ENCODE assay signal across 8 mouse cellular contexts in genomic region chr7:130264616-130265318, GRCm38 (mm10).
DNase-seq lines count a peak whose midpoint lies in the region; ATAC-seq and TF ChIP-seq lines count a peak whose summit lies in the region.

No protein-coding gene starts in this region.

- DNase-seq in cerebellum, adult 2 months = peak; percentile 21 to 33
- no peak for DNase-seq in cerebellum, adult 11-12 months
- peak; percentile 82 for DNase-seq in heart, embryonic 10.5 days (ENCODE audit: low spot score)
- DNase-seq in spleen, postnatal 10 days (ENCODE audit: low spot score in 2 of 2) = no peak

- peaks cover 4% of the 10 kb centered on the region; the same call in 1 of the 2 replicates for H3K36me3 ChIP-seq in heart, embryonic 10.5 days
- peaks cover 5% of the 10 kb centered on the region; the same call in 1 of the 2 replicates for H3K36me3 ChIP-seq in kidney, embryonic 16.5 days (ENCODE audit: insufficient read depth, low read length)
- H3K36me3 ChIP-seq in liver, embryonic 16.5 days (ENCODE audit: control insufficient read depth, insufficient read depth) = no peaks in the 10 kb centered on the region
- H3K36me3 ChIP-seq in neural tube, embryonic 15.5 days = no peaks in the 10 kb centered on the region

- peaks cover 2% of the 10 kb centered on the region; the same call in 1 of the 2 replicates for H3K27me3 ChIP-seq in cerebellum, adult 2 months (ENCODE audit: control insufficient read depth, insufficient read depth, low read length)
- H3K27me3 ChIP-seq in heart, embryonic 10.5 days (ENCODE audit: insufficient read depth, poor library complexity, severe bottlenecking) = peaks cover 6% of the 10 kb centered on the region; the same call in 1 of the 2 replicates
- no peaks in the 10 kb centered on the region for H3K27me3 ChIP-seq in kidney, embryonic 16.5 days (ENCODE audit: insufficient read depth, low read length)
- H3K27me3 ChIP-seq in liver, embryonic 16.5 days (ENCODE audit: control insufficient read depth, insufficient read depth, low read depth, low read length) = peaks cover 35% of the 10 kb centered on the region
- no peaks in the 10 kb centered on the region for H3K27me3 ChIP-seq in neural tube, embryonic 15.5 days (replicated peaks)

- ATAC-seq in kidney, embryonic 16.5 days (ENCODE audit: low FRiP score, low TSS enrichment) = peak; percentile 32; the same call in 1 of the 2 replicates
- peak; percentile 28; the same call in 1 of the 2 replicates for ATAC-seq in liver, embryonic 16.5 days (ENCODE audit: low read depth)
- peak; percentile 65; the same call in 1 of the 2 replicates for ATAC-seq in neural tube, embryonic 15.5 days (ENCODE audit: low FRiP score)

- no peak for TF ChIP-seq CTCF in cerebellum, adult 2 months (IDR thresholded peaks at IDR 0.05; ENCODE audit: borderline replicate concordance, insufficient read depth, low read depth, low read length)

- H3K9me3 ChIP-seq in heart, embryonic 10.5 days = no peaks in the 10 kb centered on the region
- no peaks in the 10 kb centered on the region for H3K9me3 ChIP-seq in kidney, embryonic 16.5 days (ENCODE audit: low read length)
- H3K9me3 ChIP-seq in liver, embryonic 16.5 days (replicated peaks; ENCODE audit: control insufficient read depth, low read length) = no peaks in the 10 kb centered on the region
- H3K9me3 ChIP-seq in neural tube, embryonic 15.5 days (replicated peaks) = no peaks in the 10 kb centered on the region

- H3K4me3 ChIP-seq in cerebellum, adult 2 months (replicated peaks; ENCODE audit: insufficient read depth, low read depth, low read length) = peak overlapping the region; percentile 36
- H3K4me3 ChIP-seq in brown adipose tissue, adult 24 weeks (ENCODE audit: insufficient read depth, low read depth, low read length) = peak overlapping the region; percentile 66
- H3K4me3 ChIP-seq in heart, embryonic 10.5 days = peak overlapping the region; percentile 76
- peak overlapping the region; percentile 92 for H3K4me3 ChIP-seq in kidney, embryonic 16.5 days (ENCODE audit: low read length)
- peak overlapping the region; percentile 60 for H3K4me3 ChIP-seq in liver, embryonic 16.5 days (ENCODE audit: low read depth, low read length)
- peak overlapping the region; percentile 70 for H3K4me3 ChIP-seq in neural tube, embryonic 15.5 days (replicated peaks)

- H3K4me1 ChIP-seq in cerebellum, adult 2 months (ENCODE audit: control insufficient read depth, insufficient read depth, low read length) = no peaks in the 10 kb centered on the region; the same call in 1 of the 2 replicates
- no peaks in the 10 kb centered on the region for H3K4me1 ChIP-seq in brown adipose tissue, adult 24 weeks (ENCODE audit: control insufficient read depth, insufficient read depth, insufficient read length, low read length)
- H3K4me1 ChIP-seq in heart, embryonic 10.5 days = peaks cover 55% of the 10 kb centered on the region
- H3K4me1 ChIP-seq in kidney, embryonic 16.5 days (ENCODE audit: insufficient read depth, low read length) = peaks cover 59% of the 10 kb centered on the region
- no peaks in the 10 kb centered on the region for H3K4me1 ChIP-seq in liver, embryonic 16.5 days (ENCODE audit: control insufficient read depth, low read depth, low read length)
- H3K4me1 ChIP-seq in neural tube, embryonic 15.5 days = peaks cover 78% of the 10 kb centered on the region

- TF ChIP-seq POLR2A in cerebellum, adult 2 months (IDR thresholded peaks at IDR 0.05; ENCODE audit: borderline replicate concordance, insufficient read depth, low read length) = no peak

- H3K27ac ChIP-seq in cerebellum, adult 2 months (ENCODE audit: insufficient read depth, low read length) = peak overlapping the region; percentile 7; the same call in 1 of the 2 replicates
- H3K27ac ChIP-seq in brown adipose tissue, adult 24 weeks (replicated peaks; ENCODE audit: low read depth, low read length) = no peak overlapping the region
- H3K27ac ChIP-seq in heart, embryonic 10.5 days = peak overlapping the region; percentile 89
- peak overlapping the region; percentile 95 for H3K27ac ChIP-seq in kidney, embryonic 16.5 days (ENCODE audit: low read length)
- no peak overlapping the region for H3K27ac ChIP-seq in liver, embryonic 16.5 days (ENCODE audit: low read length)
- peak overlapping the region; percentile 82 for H3K27ac ChIP-seq in neural tube, embryonic 15.5 days (replicated peaks)

- WGBS in cerebellum, adult 2 months = 1% methylated on average over 41 of the region's 41 CpGs
- WGBS in heart, embryonic 10.5 days = under 1% methylated on average over 41 of the region's 41 CpGs
- WGBS in kidney, embryonic 16.5 days = under 1% methylated on average over 40 of the region's 41 CpGs
- WGBS in liver, embryonic 16.5 days (ENCODE audit: insufficient replicate concordance) = under 1% methylated on average over 41 of the region's 41 CpGs
- whole genome bisulfite sequencing in neural tube, embryonic 15.5 days = under 1% methylated on average over 41 of the region's 41 CpGs

- peak overlapping the region; percentile 75 for H3K9ac ChIP-seq in kidney, embryonic 16.5 days (replicated peaks; ENCODE audit: low read length)
- peak overlapping the region; percentile 40 for H3K9ac ChIP-seq in liver, embryonic 16.5 days (ENCODE audit: low read depth, low read length)
- H3K9ac ChIP-seq in neural tube, embryonic 15.5 days (replicated peaks) = peak overlapping the region; percentile 77

- peak overlapping the region; percentile 83 for H3K4me2 ChIP-seq in kidney, embryonic 16.5 days (replicated peaks; ENCODE audit: low read depth, low read length)
- H3K4me2 ChIP-seq in liver, embryonic 16.5 days (ENCODE audit: low read depth, low read length) = peak overlapping the region; percentile 50
- H3K4me2 ChIP-seq in neural tube, embryonic 15.5 days = peak overlapping the region; percentile 97

Comparison
In these comparisons a context has a peak if more than half of its experiments do, and no peak if none do; other contexts are left out.
1. DNase-seq: peak in cerebellum, adult 2 months (2 of 2) and heart, embryonic 10.5 days (single experiment); none in cerebellum, adult 11-12 months (single experiment) and spleen, postnatal 10 days (0 of 2).
2. H3K27ac ChIP-seq: peak in cerebellum, adult 2 months (single experiment), heart, embryonic 10.5 days (single experiment), kidney, embryonic 16.5 days (single experiment) and neural tube, embryonic 15.5 days (single experiment); none in brown adipose tissue, adult 24 weeks (single experiment) and liver, embryonic 16.5 days (single experiment).
3. H3K4me3 ChIP-seq: peak in every context shown above with its lines; median percentile 92 in kidney, embryonic 16.5 days; 76 in heart, embryonic 10.5 days; 70 in neural tube, embryonic 15.5 days; 66 in brown adipose tissue, adult 24 weeks; 60 in liver, embryonic 16.5 days; 36 in cerebellum, adult 2 months.
4. Peak in every context shown above with its lines, with median percentiles within 50 percentile points of each other: ATAC-seq, H3K4me2 ChIP-seq and H3K9ac ChIP-seq.